Mouse (Mus musculus) lung, embryonic 16.5 days (tissue): ENCODE results near the gene Ush2a. TPM values are rescaled to one million over a fixed set of nuclear protein-coding genes. Genes with fewer than 3 reads are reported as not detected.

ENCODE experiments used
- ATAC-seq: fragments of 200-750 bp; cut with Nextera tagmentation; 2 replicates; pipeline ENCODE4 v1.8.0; 2017; ENCODE audit warnings: low read depth, mild to moderate bottlenecking, moderate library complexity
- H3K27ac ChIP-seq: fragments of 300-500 bp; sonication (generic); 2 replicates; pipeline ENCODE4 v1.5.1; 2014; ENCODE audit warnings: mild to moderate bottlenecking, control low read depth, low read length
- H3K27me3 ChIP-seq: fragments of 300-500 bp; sonication (generic); 2 replicates; pipeline ENCODE4 v1.6.1; 2014; ENCODE audit warnings: low read depth, low read length, mixed read lengths; ENCODE audit not compliant: control insufficient read depth, insufficient read depth
- H3K36me3 ChIP-seq: fragments of 300-500 bp; sonication (generic); 2 replicates; pipeline ENCODE4 v1.6.1; 2014; ENCODE audit warnings: low read length; ENCODE audit not compliant: control insufficient read depth, insufficient read depth
- H3K4me1 ChIP-seq: fragments of 300-500 bp; sonication (generic); replicated peaks from 2 replicates; pipeline ENCODE4 v1.6.1; 2014; ENCODE audit warnings: low read length, mixed read lengths; ENCODE audit not compliant: control insufficient read depth, insufficient read depth
- H3K4me2 ChIP-seq: fragments of 300-500 bp; sonication (generic); 2 replicates; pipeline ENCODE4 v1.6.1; 2014; ENCODE audit warnings: low read depth, low read length, control low read depth
- H3K4me3 ChIP-seq: fragments of 300-500 bp; sonication (generic); 2 replicates; pipeline ENCODE4 v1.5.1; 2014; ENCODE audit warnings: mild to moderate bottlenecking, low read length, control low read depth
- H3K9ac ChIP-seq: fragments of 300-500 bp; sonication (generic); 2 replicates; pipeline ENCODE4 v1.6.1; 2014; ENCODE audit warnings: low read length, control low read depth
- H3K9me3 ChIP-seq: fragments of 300-500 bp; sonication (generic); 2 replicates; pipeline ENCODE4 v1.6.1; 2016; ENCODE audit warnings: low read length; ENCODE audit not compliant: control insufficient read depth
- WGBS: fragments of 180-500 bp; shearing (Covaris S2); extraction: QIAGEN DNeasy Blood & Tissue Kit; methylation state at CpG from one replicate; pipeline ENCODE4 v1.1.7; 2014; 5-methylcytosine and 5-hydroxymethylcytosine counted together
- polyA plus RNA-seq: library from polyadenylated mRNA; unstranded; fragments of >200 nt; fragmentation: Nextera tagmentation; extraction: Ambion mirVana; gene quantifications from 2 replicates; pipeline ENCODE4 v1.2.1, GENCODE M21; 2015

The Ush2a gene
- polyA plus RNA-seq, 1 experiment from 2014 or later, result 0.11 TPM

GRCm38 (mm10) chr1:188834770-188835169 lies 572.9 kb downstream of the Ush2a start:
- no peak overlapping the region for H3K4me2 ChIP-seq

GRCm38 (mm10) chr1:188837613-188838295 lies 575.9 kb downstream of the Ush2a start:
- peaks cover 3% of the 10 kb centered on the region; the same call in 1 of the 2 replicates for H3K4me1 ChIP-seq
- WGBS, result 80% methylated on average over 5 of the region's 5 CpGs
- H3K4me3 ChIP-seq, result no peak overlapping the region
- H3K9ac ChIP-seq, result no peak overlapping the region
- ATAC-seq, result no peak
- H3K9me3 ChIP-seq, result no peaks in the 10 kb centered on the region
- H3K36me3 ChIP-seq, result no peaks in the 10 kb centered on the region
- H3K27me3 ChIP-seq, result no peaks in the 10 kb centered on the region
- H3K27ac ChIP-seq, result no peak overlapping the region
- H3K4me2 ChIP-seq, result no peak overlapping the region

More at GRCm38 (mm10) chr1:188834770-188835169, 572.9 kb downstream of the Ush2a start:
- ATAC-seq, result no peak
- Histone ChIP-seq H3K4me3 (no peak overlapping the region), H3K9me3 (no peaks in the 10 kb centered on the region), H3K27ac (no peak overlapping the region), H3K27me3 (no peaks in the 10 kb centered on the region), H3K9ac (no peak overlapping the region), H3K36me3 (no peaks in the 10 kb centered on the region), H3K4me1 (peaks cover 3% of the 10 kb centered on the region; the same call in 1 of the 2 replicates)
- WGBS, result 81% methylated on average over 3 of the region's 3 CpGs

- Histone ChIP-seq H3K4me3 (no peak overlapping the region), H3K27ac (no peak overlapping the region), H3K27me3 (no peaks in the 10 kb centered on the region), H3K4me2 (no peak overlapping the region), H3K9me3 (no peaks in the 10 kb centered on the region), H3K4me1 (no peaks in the 10 kb centered on the region), H3K9ac (no peak overlapping the region), H3K36me3 (no peaks in the 10 kb centered on the region)
- 88% methylated on average over 6 of the region's 6 CpGs for WGBS
- ATAC-seq, result no peak
Measured at GRCm38 (mm10) chr1:188847242-188847641, 585.4 kb downstream of the Ush2a start.

GRCm38 (mm10) chr1:188852776-188853175 lies 591.0 kb downstream of the Ush2a start:
- Histone ChIP-seq H3K36me3 (no peaks in the 10 kb centered on the region), H3K9me3 (no peaks in the 10 kb centered on the region), H3K27ac (no peak overlapping the region), H3K9ac (no peak overlapping the region), H3K27me3 (no peaks in the 10 kb centered on the region), H3K4me1 (no peaks in the 10 kb centered on the region), H3K4me3 (no peak overlapping the region), H3K4me2 (no peak overlapping the region)
- WGBS, result 63% methylated on average over 5 of the region's 5 CpGs
- ATAC-seq, result no peak

GRCm38 (mm10) chr1:188854240-188854639 lies 592.4 kb downstream of the Ush2a start:
- H3K36me3 ChIP-seq, result no peaks in the 10 kb centered on the region
- no peaks in the 10 kb centered on the region for H3K27me3 ChIP-seq
- no peak for ATAC-seq
- H3K4me1 ChIP-seq, result no peaks in the 10 kb centered on the region
- no peak overlapping the region for H3K27ac ChIP-seq
- no peak overlapping the region for H3K4me2 ChIP-seq
- no peak overlapping the region for H3K4me3 ChIP-seq
- H3K9ac ChIP-seq, result no peak overlapping the region
- H3K9me3 ChIP-seq, result no peaks in the 10 kb centered on the region

- Histone ChIP-seq H3K9ac (no peak overlapping the region), H3K4me2 (no peak overlapping the region), H3K36me3 (no peaks in the 10 kb centered on the region), H3K27me3 (no peaks in the 10 kb centered on the region), H3K4me1 (no peaks in the 10 kb centered on the region), H3K27ac (no peak overlapping the region), H3K9me3 (no peaks in the 10 kb centered on the region), H3K4me3 (no peak overlapping the region)
- 98% methylated on average over 2 of the region's 2 CpGs for WGBS
- ATAC-seq, result no peak
Measured at GRCm38 (mm10) chr1:188855034-188855433, 593.2 kb downstream of the Ush2a start.

GRCm38 (mm10) chr1:188859718-188860117 lies 597.9 kb downstream of the Ush2a start:
- Histone ChIP-seq H3K9ac (no peak overlapping the region), H3K27me3 (no peaks in the 10 kb centered on the region), H3K27ac (no peak overlapping the region), H3K4me2 (no peak overlapping the region), H3K4me3 (no peak overlapping the region), H3K4me1 (no peaks in the 10 kb centered on the region), H3K9me3 (no peaks in the 10 kb centered on the region), H3K36me3 (no peaks in the 10 kb centered on the region)
- WGBS, result 92% methylated on average over 5 of the region's 5 CpGs
- ATAC-seq, result no peak

- no peaks in the 10 kb centered on the region for H3K27me3 ChIP-seq
- no peak overlapping the region; the same call in 1 of the 2 replicates for H3K27ac ChIP-seq
- no peak for ATAC-seq
- H3K9me3 ChIP-seq, result no peaks in the 10 kb centered on the region
- H3K4me3 ChIP-seq, result peak overlapping the region; percentile 16; the same call in 1 of the 2 replicates
- 19% methylated on average over 5 of the region's 5 CpGs for WGBS
- peaks cover 4% of the 10 kb centered on the region for H3K4me1 ChIP-seq
- peak overlapping the region; percentile 15 for H3K4me2 ChIP-seq
- no peak overlapping the region for H3K9ac ChIP-seq
- no peaks in the 10 kb centered on the region for H3K36me3 ChIP-seq
Measured at GRCm38 (mm10) chr1:188865881-188866280, 604.1 kb downstream of the Ush2a start.

- Histone ChIP-seq H3K4me2 (peak overlapping the region; percentile 15), H3K9me3 (no peaks in the 10 kb centered on the region), H3K27me3 (no peaks in the 10 kb centered on the region), H3K4me1 (peaks cover 4% of the 10 kb centered on the region), H3K4me3 (peak overlapping the region; percentile 16; the same call in 1 of the 2 replicates), H3K9ac (no peak overlapping the region), H3K27ac (no peak overlapping the region), H3K36me3 (no peaks in the 10 kb centered on the region)
- peak; percentile 69; the same call in 1 of the 2 replicates for ATAC-seq
- 32% methylated on average over 11 of the region's 11 CpGs for WGBS
Measured at GRCm38 (mm10) chr1:188866515-188866914, 604.7 kb downstream of the Ush2a start.
